Mouse (Mus musculus) brain, embryonic 14.5 days (tissue): ENCODE data around the gene Pltp.

ENCODE experiments used
- CTCF ChIP-seq: fragments of 200-500 bp; IDR thresholded peaks from 2 replicates; pipeline ENCODE4 v1.5.1; 2012; ENCODE audit warnings: inconsistent platforms, mild to moderate bottlenecking, moderate library complexity, borderline replicate concordance; ENCODE audit not compliant: insufficient read depth, insufficient read length; ENCODE audit errors: extremely low read depth
- POLR2A ChIP-seq: fragments of 200-500 bp; IDR thresholded peaks from 2 replicates; pipeline ENCODE4 v1.6.1; 2012; ENCODE audit warnings: mild to moderate bottlenecking, inconsistent platforms, borderline replicate concordance; ENCODE audit not compliant: poor library complexity, insufficient read depth, insufficient read length, severe bottlenecking; ENCODE audit errors: extremely low read depth

DNA sequence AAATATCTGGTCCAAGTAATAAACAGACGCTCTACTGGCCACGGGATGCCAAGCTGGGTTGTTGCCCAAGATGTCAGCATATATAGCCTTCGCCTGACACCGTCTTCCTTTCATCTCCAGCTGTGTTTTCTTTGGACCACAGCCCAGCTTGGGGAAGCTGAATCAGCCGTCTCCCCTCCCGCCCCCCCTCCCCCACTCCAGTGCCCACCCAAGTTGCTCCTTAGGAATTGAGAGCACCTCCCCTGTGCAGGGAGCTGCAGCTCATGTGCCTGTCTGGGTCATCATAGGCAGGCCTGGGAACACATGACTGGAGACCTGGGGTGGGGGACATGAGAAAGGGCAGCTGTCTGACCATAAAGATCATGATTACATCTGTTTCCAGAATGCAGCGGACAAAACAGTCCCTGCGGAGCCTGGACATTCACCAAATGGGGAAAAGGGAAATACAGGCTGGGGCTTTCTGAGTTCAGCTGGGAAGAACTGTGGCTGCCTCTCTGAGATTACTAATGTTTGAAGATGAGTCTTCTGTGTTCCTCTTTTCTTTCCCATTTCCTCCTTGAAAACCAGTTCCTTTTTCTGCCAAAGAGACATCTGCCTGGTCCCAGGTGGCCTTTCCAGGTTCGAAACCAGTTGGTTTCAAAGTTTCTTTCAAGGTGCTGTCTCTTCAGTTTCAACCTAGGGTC, 4.8 kb upstream of the Pltp start:
- no peak for TF ChIP-seq POLR2A
- TF ChIP-seq CTCF: no peak
